Mouse (Mus musculus) hindbrain, embryonic 12.5 days (tissue): Measurements from ENCODE around the gene Nyap2. TPM values are rescaled to one million over a fixed set of nuclear protein-coding genes. Genes with fewer than 3 reads are reported as not detected.
A peak's percentile ranks its signal among the peaks of the same experiment; 100 is the strongest.

Source experiments
- ATAC-seq: fragments of 200-750 bp; cut with Nextera tagmentation; 2 replicates; pipeline ENCODE4 v1.8.0; 2017; ENCODE audit warnings: moderate TSS enrichment; ENCODE audit not compliant: low FRiP score
- H3K27ac ChIP-seq: fragments of 300-500 bp; sonication (generic); 2 replicates; pipeline ENCODE4 v1.5.1; 2016; ENCODE audit warnings: mild to moderate bottlenecking
- H3K27me3 ChIP-seq: fragments of 300-500 bp; sonication (generic); 2 replicates; pipeline ENCODE4 v1.6.1; 2016; ENCODE audit warnings: mild to moderate bottlenecking
- H3K36me3 ChIP-seq: fragments of 300-500 bp; sonication (generic); 2 replicates; pipeline ENCODE4 v1.6.1; 2016; ENCODE audit warnings: mild to moderate bottlenecking
- H3K4me1 ChIP-seq: fragments of 300-500 bp; sonication (generic); 2 replicates; pipeline ENCODE4 v1.6.1; 2016
- H3K4me2 ChIP-seq: fragments of 300-500 bp; sonication (generic); replicated peaks from 2 replicates; pipeline ENCODE4 v1.6.1; 2016; ENCODE audit warnings: mild to moderate bottlenecking
- H3K4me3 ChIP-seq: fragments of 300-500 bp; sonication (generic); 2 replicates; pipeline ENCODE4 v1.5.1; 2016; ENCODE audit warnings: mild to moderate bottlenecking
- H3K9ac ChIP-seq: fragments of 300-500 bp; sonication (generic); 2 replicates; pipeline ENCODE4 v1.6.1; 2016; ENCODE audit warnings: mild to moderate bottlenecking, moderate library complexity
- H3K9me3 ChIP-seq: fragments of 300-500 bp; sonication (generic); replicated peaks from 2 replicates; pipeline ENCODE4 v1.6.1; 2016; ENCODE audit warnings: mild to moderate bottlenecking
- WGBS: fragments of 180-500 bp; shearing (Covaris S2); methylation state at CpG from one replicate; pipeline ENCODE4 v1.1.7; 2016; 5-methylcytosine and 5-hydroxymethylcytosine counted together
- polyA plus RNA-seq: library from polyadenylated mRNA; unstranded; fragments of >200 nt; fragmentation: Nextera tagmentation; extraction: Ambion mirVana; gene quantifications from 2 replicates; pipeline ENCODE4 v1.2.1, GENCODE M21; 2016

Nyap2 gene
- polyA plus RNA-seq, 1 experiment from 2014 or later: 5.3 TPM

DNA sequence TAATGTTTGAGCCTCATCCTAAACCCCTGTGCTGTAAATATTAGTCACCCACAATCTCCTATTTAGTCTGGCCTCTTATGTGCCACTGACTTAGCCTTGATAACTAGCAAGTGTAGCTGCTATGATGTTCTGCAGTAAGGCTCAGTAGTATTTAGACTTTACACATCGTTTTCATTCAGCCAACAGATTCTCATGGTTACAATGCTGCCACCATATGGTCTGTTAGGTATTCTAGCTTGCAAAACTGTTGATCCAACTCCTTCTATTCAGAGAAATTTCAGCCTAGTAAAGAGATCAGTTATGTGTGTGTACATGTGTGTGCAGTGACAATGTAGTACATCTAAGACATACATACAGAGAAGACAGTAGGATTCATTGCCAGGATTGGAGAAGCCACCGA lies 231.2 kb downstream of the Nyap2 start:
- Histone ChIP-seq H3K4me3 (no peak overlapping the region), H3K27ac (no peak overlapping the region), H3K4me1 (no peaks in the 10 kb centered on the region), H3K9ac (no peak overlapping the region), H3K27me3 (no peaks in the 10 kb centered on the region), H3K9me3 (no peaks in the 10 kb centered on the region), H3K4me2 (no peak overlapping the region), H3K36me3 (no peaks in the 10 kb centered on the region)
- WGBS: 72% methylated on average over 2 of the region's 2 CpGs
- ATAC-seq: no peak

DNA sequence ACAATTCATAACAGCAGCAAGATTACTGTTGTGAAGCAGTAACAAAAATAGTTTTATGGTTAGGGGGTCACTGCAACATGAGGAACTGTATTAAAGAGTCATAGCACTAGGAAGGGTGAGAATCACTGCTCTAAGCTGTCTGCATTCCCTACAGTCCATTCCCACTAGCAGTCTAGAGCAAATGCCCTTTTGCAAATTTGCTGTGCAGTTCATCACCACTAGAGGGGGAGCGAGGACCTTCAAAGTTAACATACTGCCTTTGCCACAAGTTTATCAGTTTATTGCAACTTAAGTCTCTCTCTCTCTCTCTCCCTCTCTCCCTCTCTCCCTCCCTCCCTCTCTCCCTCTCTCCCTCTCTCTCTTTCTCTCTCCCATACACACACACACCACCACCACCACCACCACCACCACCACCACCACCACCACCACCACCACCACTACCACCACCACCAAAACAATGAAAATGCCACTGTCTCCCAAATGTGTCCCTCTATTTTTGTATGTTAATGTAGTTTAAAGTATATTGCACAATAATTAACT lies 233.4 kb downstream of the Nyap2 start:
- WGBS: 0% methylated on average over 1 of the region's 1 CpGs
- peak; percentile 58 for ATAC-seq
- Histone ChIP-seq H3K27ac (no peak overlapping the region), H3K4me2 (no peak overlapping the region), H3K36me3 (no peaks in the 10 kb centered on the region), H3K27me3 (no peaks in the 10 kb centered on the region), H3K4me1 (no peaks in the 10 kb centered on the region), H3K4me3 (no peak overlapping the region), H3K9me3 (no peaks in the 10 kb centered on the region), H3K9ac (no peak overlapping the region)

DNA sequence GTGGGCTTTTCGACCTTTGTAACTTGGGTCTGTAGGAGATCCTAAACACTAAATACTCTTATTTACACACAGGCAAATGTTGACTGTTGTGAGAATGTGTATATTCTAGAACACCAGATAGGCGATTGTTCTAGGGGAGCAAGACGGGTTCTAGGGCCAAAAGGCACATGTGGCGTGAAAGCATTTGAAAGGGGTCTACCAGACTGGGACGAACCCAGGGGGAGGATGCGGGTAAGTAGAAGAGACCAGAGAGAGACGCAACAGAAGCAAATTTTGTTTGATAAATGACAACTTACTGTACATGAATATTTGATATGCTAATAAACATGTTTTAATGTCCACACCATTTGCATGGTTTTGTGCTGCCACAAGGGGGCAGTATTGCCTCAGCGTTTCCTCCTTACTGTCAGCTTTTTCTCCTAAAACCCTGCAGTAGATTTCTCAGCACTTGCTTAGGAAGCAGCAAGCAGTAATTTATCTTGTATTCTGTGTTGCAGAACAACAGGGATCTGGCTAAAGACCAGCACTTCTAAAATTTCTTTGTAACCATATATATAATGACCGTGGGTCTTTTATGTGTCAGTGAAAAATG lies 239.7 kb downstream of the Nyap2 start:
- no peaks in the 10 kb centered on the region for H3K9me3 ChIP-seq
- H3K27me3 ChIP-seq: no peaks in the 10 kb centered on the region
- H3K27ac ChIP-seq: no peak overlapping the region
- no peaks in the 10 kb centered on the region for H3K36me3 ChIP-seq
- H3K9ac ChIP-seq: no peak overlapping the region
- no peaks in the 10 kb centered on the region for H3K4me1 ChIP-seq
- H3K4me2 ChIP-seq: no peak overlapping the region
- 59% methylated on average over 9 of the region's 9 CpGs for WGBS
- ATAC-seq: peak; percentile 50
- H3K4me3 ChIP-seq: no peak overlapping the region

DNA sequence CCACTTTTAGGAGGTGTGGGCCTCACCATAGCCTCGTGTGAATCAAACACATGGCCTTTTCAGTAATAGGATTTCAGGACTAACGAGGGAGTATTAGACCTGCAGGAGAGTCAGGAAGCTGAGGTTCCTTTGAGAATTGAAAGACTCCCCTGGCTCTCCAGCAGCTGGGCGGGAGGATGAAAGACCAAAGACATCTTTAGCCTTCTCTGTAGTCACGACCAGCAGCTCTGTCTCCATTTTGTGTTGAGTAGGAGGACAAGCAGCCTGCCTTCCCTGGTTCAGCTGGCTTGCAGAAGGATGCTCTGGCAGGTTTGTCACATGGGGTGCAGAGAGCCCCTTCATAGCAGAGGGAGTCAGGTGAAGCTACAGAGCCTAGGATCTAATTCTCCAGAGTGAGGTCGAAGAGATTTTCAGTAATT lies 240.3 kb downstream of the Nyap2 start:
- Histone ChIP-seq H3K27ac (no peak overlapping the region), H3K27me3 (no peaks in the 10 kb centered on the region), H3K9ac (no peak overlapping the region), H3K36me3 (no peaks in the 10 kb centered on the region), H3K4me2 (no peak overlapping the region), H3K4me1 (no peaks in the 10 kb centered on the region), H3K9me3 (no peaks in the 10 kb centered on the region), H3K4me3 (no peak overlapping the region)
- WGBS: 48% methylated on average over 5 of the region's 5 CpGs
- peak; percentile 58 for ATAC-seq

DNA sequence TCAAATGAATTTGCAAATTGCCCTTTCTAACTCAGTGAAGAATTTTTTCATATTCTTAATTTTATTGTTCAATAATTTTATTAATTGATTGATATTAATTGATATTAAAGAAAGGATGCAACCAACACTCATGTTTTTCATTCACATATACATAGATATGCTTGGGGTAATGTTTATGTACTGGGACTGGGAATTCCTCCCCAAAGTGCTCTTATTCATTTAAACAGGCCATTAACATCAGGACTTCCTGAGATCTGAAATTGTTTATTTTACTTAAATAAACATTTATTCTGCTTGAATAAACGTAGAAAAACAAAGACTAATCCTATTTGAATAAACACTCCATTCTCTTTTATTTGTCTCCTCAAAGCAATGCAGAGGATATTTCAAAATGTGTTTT lies 311.0 kb downstream of the Nyap2 start:
- H3K36me3 ChIP-seq: no peaks in the 10 kb centered on the region
- WGBS: 38% methylated on average over 1 of the region's 1 CpGs
- no peaks in the 10 kb centered on the region for H3K4me1 ChIP-seq
- no peaks in the 10 kb centered on the region for H3K9me3 ChIP-seq
- H3K27ac ChIP-seq: no peak overlapping the region
- no peak overlapping the region for H3K9ac ChIP-seq
- H3K4me3 ChIP-seq: no peak overlapping the region
- no peak overlapping the region for H3K4me2 ChIP-seq
- ATAC-seq: no peak
- no peaks in the 10 kb centered on the region for H3K27me3 ChIP-seq
